Mouse (Mus musculus) erythroblast, embryonic 14.5 days (primary cell): ENCODE results near the gene Fancg.

Experiments
- GATA1 ChIP-seq: IDR thresholded peaks from 2 replicates; pipeline ENCODE4 v1.6.1; 2012; ENCODE audit warnings: low read length, inconsistent platforms, mixed read lengths
- TAL1 ChIP-seq: IDR thresholded peaks from 3 replicates; pipeline ENCODE4 v1.6.1; 2012; ENCODE audit warnings: low read length, inconsistent platforms, mixed read lengths

DNA sequence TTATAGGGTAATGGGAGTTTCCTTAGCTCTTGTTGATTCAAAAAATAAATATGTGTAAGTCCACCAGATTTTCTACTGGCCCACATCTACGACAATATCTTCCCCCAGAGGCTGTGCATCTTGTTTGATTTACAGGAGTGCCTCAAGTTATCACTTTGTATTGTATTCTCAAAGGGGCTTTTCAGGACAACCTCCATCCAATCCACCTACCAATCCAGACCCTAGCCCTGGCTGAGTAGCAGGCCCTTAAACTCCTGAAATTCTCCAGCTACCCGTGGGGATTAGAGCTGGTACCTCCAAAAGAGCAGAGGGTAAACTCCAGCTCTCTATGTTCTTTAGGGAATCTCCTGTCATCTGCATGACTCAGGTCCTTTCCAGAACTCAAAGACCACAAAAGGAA, 12.3 kb downstream of the Fancg start:
- no peak for TF ChIP-seq TAL1
- TF ChIP-seq GATA1 = no peak
